Mouse (Mus musculus): ENCODE measurements around the gene Olfr507.

DNA sequence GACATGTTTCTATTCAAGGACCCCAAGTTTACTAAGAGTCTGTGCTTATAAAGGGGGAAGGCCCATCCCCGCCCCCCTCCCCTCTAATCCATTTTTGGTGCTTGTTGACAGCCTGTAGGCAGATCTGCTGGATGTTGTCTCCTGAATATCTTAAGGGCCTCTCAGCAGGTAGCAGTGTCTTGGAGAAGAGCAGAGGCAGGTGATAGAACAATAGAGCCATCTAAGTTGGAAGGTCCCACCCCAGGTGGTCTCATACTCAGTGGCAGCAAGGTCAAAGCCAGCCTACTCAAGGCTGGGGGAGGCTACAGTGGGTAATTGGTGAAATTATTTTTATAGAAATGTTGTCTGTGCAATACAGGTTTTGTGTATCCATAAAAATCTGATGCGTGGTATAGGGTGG lies 7.5 kb upstream of the Olfr507 start:
- no peak for TF ChIP-seq GATA2 (IDR thresholded peaks at IDR 0.05; ENCODE audit: borderline replicate concordance, low read depth, low read length)
- no peak for TF ChIP-seq CTCF (IDR thresholded peaks at IDR 0.05; ENCODE audit: low read depth, low read length)
- no peak for TF ChIP-seq GATA1 (IDR thresholded peaks at IDR 0.05; ENCODE audit: borderline replicate concordance, low read length)
- TF ChIP-seq POLR2AphosphoS5 (IDR thresholded peaks at IDR 0.05; ENCODE audit: insufficient replicate concordance, low read depth, low read length): no peak
